Mouse (Mus musculus) layer of hippocampus, postnatal 25 days (tissue): ENCODE data around the gene Mea1. TPM values are rescaled to one million over a fixed set of nuclear protein-coding genes. Genes with fewer than 3 reads are reported as not detected.

Experiments used
- DNase-seq, 2 experiments: peaks; one replicate each; pipeline ENCODE4 v3.0.0; 2022; ENCODE audit warnings: mixed read lengths in 2 of 2, low spot score in 1 of 2; ENCODE audit errors: extremely low spot score in 1 of 2
- total RNA-seq, 2 experiments: library from RNA; stranded (reverse); gene quantifications; 2 replicates each; pipeline ENCODE4 v1.2.3; 2021

The Mea1 gene
- total RNA-seq, 2 experiments from 2014 or later: 94.9 to 109 TPM

DNA sequence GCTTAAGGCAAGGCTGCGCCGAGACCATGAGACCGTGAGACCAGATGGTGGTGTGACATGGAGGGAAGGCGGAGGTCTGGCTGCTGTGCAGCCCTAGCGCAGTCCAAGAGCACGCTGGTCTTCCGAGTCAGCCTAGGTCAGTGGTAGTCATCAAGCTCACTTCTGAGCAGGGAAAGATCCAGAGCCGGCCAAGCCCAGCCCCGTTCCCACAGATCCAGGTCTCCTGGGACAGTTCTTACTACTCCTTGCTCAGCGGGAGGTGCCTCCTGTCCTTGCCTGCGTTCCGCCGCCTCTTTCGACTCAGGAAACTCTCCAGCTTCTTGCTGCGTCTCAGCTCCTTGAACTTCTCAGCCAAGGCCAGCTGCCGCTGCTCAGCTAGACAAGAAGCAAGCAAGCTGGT lies 10.9 kb upstream of the Mea1 start:
- no peak for DNase-seq

DNA sequence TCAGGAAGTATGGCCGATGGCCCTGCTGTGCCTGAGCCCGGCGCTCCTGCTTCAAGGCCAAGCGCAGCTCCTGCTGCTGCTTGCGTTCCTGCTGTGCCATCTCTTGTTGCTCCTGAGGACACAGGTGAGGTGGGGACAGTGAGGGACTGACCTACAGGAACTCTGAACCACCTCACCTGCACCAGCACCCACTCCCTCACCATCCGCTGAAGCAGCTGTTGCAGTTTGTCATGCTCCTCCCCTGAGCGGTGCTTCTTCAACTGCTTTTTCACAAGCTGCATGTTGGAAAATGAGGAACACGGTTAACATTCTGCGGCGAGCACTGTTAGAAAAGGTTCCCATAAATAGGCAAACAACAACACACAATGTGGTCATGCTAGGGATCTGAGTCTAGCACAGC lies 8.7 kb upstream of the Mea1 start:
- DNase-seq: no peak

DNA sequence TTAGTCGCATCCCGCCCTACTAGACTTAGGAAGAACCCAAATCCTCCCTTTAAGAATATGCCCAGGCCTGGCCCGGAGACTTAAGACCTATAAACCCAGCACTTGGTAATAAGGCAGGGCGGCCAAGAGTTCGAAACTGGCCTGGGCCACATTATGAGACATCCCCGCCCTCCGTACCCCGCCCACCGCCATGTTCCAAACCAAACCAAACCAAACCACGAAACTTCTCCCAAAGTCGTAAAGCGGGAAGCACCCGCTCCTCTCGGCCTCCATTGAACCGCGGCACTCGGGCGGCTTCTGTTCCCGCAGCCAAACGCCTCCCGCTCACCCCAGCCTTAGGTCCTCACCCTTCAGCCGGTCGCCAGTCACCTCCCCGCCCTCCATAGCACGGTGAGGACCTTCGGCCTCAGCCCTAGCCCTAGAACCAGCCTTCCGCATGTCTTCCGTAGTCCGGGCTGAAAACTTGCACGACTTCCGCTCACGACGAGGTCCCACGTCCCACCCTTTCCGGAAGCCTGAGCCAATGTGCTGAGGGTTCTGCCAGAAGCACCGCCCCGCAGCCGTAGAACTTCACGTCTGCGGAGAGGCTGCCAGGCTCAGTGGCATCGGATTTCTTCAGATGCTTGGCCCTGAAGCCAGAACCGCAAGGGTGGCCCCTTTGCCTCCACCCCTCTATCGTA lies 4.6 kb upstream of the Mea1 start, which contains the start of gene Rrp36:
Gene Rrp36 (minus strand): TSS at position 503 of the 680 bp plus-strand sequence.
- peak; percentile 69 to 81 for DNase-seq

DNA sequence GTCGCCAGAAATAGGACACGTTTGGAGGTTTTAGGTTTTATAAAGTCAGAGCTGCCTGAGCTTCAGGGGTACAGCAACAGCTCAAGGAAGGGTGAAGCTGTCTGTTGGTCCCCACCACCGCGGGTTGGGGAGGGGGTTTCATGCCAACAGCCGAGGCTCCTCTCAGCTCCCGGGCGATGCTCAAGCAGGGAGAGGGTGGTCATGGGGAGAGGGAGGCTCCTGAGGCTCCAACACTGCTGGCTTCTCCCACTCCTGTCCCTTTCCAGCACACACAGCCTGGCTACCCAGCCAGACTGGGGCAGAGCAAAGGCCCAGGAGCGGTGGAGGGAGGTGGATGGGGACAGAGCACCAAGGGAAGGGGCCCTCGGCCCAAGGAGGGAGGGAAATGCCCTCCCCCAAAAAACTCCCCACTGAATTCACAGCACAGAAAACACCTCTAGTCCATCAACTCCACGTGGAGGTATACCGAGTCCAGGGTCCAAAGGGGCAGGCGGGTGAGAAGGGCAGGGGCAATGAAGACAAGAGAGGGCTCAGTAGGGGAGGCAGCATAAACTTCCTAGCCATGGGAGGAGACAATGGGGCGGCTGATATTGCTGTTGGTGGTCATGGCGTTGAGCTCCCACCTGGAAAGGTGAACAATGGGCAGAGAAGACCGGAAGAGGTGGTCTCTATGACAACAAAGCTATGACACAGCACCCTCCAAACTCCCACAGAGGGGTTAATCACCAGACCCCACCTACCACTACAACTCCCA lies 3.9 kb upstream of the Mea1 start:
- no peak for DNase-seq

DNA sequence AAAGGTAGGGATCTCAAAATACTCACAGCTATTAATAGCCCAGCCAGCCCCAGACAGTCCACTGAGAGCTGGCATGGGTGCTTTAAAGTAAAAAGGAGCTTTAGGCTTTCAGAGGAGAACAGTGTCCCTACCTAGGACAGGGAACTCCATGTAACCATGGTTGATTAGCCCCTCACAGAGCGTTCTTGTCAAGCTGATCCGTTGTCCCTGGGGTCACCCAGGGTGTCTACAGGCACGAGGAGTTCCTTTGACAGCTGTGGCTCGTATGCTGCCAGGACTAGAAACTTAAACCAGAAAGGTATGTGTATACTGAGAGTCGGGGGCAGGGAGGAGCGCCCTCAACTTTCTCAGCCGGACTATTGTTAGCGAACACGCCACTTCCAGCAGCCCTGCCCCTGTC lies 318 bp downstream of the Mea1 start:
- no peak for DNase-seq

DNA sequence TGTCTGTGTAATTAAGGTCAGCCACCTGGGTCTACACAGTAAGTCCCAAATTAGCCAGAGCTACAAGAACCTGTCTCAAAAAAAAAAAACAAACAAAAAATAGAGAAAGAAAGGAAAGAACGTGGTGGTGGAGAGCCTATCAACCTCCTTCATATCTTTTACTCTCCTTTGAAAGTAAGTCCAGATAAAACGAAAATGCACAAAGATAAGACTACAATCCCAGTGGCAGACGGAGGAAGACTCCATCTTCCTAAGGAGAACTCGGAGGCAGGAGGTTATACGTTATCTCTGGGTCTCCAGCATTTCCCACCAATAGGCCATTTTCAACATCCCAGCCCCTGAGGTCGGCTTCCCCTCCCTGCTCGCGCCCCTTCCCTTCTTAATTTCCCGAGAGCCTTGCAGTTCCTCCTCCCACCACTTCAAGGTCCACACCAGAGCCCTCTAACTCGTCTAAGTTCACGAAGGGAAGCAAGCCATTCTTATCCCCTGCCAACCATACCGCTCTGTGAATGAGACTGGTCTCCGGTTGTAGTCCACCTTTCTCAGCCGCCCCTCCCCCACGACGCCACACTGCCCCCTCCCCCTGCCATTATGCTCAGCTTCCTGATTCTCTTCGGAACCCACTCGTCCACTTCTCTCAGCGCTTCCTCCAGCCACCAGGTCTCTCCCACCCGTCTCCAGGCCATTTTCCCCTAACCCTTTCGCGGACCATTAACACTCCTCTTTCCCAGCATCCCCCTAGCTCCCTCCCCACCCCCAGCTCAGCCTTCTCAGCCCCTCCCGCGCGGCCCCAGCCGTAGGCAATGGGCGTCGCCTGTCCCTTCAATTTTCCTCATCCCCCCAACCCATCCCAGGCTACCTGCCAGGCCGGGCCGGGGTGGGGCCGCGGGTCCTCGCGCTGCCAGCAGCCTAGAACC lies 1.5 kb downstream of the Mea1 start:
- DNase-seq: peak; percentile 42 to 52

DNA sequence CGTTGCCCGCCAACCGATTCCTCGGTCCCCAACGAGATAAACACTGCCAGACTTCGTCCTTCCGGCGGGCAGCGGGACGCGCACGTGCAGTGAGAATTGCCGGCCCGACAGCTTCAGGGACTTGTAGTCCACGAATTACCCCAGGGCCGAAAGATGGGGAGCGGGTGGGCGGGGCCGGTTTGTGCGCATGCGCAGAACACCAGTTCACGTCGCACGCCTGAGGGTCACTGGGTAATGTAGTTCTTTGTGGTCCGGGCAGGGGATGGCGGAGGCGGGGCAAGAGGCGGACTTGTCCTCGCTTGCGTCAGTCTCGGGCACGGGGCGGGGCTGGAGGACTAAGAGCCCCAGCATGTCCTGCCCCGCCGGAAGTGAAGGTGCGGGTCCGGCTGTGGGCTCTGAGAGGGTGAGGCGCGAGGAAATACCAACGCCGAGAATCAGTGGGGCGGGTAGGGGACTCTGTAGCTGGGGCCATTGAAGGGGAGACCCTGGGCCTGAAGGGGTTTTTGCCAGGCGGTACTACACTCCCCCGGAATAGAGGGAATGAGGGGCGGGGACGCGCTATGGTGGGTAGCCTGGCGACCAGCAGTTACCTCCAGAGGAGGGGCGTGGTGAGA lies 2.3 kb downstream of the Mea1 start, which contains the start of gene Klhdc3:
Gene Klhdc3 (minus strand): TSS at position 155 of the 614 bp plus-strand sequence.
- DNase-seq: peak; percentile 88

DNA sequence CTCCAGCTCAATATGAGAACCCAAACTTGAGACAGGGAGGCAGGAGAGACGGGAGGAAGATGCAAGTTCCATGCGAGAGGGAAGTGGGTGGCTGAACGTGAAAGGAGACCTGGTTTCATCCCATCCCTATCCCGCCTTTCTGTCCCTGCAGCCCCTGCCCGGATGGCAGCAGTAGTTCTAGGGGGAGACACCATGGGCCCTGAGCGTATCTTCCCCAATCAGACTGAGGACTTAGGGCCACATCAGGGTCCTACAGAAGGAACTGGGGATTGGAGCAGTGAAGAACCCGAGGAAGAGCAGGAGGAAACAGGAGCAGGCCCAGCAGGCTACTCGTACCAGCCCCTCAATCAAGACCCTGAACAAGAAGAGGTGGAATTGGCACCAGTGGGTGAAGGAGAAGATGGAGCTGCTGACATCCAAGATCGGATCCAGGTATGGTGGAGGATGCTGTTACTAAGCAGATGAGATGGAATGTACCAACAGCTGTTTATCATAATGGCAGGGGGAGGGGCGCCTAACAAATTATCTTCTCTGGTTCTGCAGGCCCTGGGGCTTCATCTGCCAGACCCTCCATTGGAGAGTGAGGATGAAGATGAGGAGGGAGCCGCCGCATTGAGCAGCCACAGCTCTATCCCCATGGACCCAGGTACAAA lies 3.0 kb downstream of the Mea1 start:
- no peak for DNase-seq

DNA sequence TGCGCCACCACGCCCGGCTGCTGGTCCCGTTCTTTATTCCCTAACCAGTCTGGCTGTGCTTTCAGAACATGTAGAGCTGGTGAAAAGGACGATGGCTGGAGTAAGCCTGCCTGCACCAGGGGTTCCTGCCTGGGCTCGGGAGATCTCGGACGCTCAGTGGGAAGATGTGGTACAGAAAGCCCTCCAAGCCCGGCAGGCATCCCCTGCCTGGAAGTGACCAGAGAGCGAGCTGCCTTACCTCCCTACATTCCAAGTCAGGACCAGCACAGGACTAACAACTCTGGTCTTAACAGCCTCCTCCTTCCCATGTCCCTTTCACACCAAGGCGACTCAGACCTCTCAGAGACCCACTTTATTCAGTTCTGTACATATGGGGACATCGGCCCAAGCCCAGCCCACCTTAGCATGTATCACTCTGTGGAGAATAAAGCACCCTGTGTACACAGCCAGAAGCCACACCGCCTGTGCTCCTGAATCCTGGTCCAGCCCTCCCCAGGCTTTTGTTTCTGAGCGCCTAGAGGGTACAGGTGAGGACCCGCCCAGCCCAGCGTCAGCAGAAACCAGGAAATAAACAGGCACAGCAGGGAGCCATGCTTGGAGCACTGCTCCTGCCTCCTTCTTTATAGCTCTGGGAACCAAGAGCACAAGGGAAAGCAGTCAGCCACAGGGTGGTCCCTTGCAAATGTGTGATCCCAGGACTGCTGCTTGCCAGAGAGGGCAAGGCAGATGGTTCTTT lies 4.2 kb downstream of the Mea1 start:
- DNase-seq: no peak

DNA sequence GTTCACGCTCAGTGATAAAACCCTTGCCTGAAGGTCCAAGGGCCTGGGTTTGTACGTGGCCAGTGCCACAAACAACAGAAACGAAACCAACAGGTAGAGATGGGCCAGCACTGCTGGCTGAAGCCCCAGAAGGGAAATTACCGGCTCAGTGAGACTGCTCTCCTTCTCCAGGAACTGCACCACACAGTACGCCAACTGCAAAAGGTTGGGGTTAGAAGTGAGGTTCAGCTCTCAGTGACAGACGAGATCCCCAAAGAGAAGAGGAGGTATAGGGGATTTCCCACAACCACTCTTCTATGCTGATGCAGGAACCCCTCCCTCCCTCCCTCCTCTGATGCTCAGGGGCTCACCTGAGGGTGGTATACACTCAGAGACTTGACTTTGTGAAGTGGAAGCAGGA lies 7.3 kb downstream of the Mea1 start:
- DNase-seq: no peak

DNA sequence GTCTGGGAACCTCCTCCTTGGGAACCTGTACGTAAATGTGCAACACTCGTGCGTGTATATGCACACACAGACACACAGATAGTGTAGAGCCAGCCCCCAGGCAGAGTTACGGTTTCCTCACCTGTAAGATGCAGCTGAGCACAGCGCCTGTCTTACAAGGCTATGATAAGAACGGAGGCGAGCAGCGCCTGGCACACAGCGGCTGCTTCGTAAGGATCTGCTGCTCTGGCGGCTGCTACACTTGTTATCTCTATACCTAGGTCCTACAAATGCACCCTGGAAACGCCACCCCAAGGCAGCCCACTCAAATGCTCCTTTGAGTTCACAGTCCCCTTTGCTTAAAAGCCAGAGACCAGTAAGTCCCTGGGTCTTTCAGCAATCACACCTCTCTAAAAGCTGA lies 12.1 kb downstream of the Mea1 start:
- DNase-seq: no peak

DNA sequence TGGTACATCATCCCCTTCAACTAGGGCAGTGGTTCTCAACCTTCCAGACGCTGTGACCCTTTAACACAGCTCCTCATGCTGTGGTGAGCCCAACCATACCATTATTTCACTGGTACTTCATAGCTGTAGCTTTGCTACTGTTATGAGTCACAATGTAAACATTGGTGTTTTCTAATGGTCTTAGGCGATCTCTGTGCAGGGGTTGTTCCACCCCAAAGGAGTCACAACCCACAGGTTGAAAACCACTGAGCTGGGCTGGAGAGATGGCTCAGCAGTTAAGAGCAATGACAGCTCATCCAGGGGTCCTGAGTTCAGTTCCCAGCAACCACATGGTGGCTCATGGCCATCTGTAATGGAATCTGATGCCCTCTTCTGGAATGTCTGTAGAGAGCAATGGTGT lies 12.8 kb downstream of the Mea1 start:
- DNase-seq: no peak

DNA sequence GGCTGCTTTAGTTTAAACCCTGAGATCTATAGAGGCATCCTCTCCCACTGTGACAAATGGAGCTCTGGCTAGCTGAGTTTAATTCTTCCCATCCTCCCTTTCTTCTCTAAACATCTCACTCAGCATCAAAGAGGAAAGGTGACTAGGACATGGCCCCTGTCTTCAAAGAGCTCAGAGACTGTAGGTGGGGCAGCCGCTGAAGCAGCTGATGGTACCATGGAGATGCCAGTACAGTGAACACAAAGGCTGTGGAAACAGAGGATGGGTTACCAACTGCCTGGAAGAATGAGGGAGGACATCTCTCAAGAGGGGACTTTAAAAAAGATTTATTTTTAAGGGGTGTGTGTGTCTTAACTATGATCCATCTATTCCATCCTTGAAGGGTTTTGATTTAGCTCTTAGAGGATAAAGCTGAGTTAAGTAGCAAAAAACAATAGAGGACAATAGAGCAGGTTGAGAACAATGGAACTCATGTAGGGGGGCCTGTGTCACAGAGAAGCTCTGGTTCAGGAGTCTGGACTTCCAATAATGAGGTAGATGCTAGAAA lies 16.0 kb downstream of the Mea1 start:
- no peak for DNase-seq

DNA sequence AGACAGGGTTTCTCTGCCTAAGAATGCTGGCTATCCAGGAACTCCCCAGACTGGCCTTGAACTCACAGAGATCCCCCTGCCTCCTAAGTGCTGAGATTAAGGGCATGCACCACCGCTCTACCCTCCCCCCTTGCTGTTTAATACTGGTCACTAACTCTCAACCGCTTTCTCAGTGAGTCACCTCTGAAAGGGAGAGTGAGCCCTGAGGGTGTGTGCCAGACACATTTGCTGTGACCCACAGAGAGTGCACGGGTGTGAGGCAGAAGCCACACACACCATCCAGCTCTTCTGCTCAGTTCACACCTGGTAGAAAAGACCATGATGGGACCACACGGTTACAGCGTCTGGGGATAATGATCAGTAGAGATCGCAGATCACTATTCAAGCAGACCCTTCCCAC lies 19.9 kb downstream of the Mea1 start:
- DNase-seq: no peak

DNA sequence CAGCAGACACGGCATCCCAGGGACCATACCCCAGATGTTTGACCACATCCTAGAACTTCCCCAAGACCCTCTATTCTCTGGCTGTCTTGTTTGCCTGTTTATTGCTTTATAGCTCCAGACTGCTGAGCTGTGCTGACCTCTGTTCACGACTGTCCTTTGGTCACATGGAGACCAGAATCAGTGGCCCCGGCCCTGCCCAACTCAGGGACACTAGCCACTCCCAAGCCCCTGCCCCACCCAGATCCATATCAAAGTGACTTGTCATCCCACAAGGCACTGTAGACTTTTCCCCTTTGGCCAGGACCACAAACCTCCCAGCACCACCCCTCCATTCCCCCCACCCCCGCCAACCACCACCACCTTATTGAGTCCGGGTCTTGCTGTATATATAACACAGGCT lies 20.7 kb downstream of the Mea1 start:
- DNase-seq: no peak

DNA sequence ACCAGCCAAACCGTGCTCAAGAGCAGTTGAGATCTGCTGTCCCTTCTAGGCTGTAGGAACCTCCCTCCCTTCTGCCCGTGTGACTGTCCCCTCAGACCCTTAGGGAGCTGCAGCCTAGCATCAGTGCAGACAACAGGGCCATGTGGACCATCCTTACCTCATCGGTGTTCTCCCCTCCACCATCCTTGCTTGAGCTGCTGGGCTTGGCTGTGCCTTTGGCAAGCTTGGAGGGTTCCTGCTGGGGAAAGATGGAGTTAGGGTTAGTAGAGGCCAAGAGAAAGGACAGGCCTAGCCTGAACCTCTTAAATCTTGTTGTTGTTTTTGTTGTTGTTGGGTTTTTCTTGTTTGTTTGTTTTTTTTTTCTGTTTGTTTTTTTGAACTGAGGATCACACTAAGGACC lies 21.3 kb downstream of the Mea1 start:
- DNase-seq: no peak

DNA sequence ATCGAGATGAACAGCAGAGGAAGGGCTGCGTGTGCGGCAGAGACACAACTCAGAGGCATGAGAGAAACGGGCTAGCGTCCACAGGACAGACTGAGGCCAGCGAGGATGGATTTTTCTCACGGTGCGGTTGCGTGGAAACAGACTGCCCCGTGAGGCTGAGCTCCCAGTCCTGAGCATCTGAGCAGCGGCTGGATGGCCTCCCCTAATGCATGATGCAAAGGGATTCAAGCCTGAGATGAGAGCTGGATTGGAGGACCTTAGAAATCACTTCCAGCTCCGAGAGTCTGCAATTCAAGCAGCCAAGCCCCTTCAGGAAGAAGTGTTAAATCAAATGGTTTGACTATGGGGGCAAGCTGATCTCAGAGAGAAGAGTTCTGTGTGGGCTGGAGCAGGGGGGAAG lies 22.9 kb downstream of the Mea1 start:
- DNase-seq: peak in 1 of 2 experiments; percentile 16

DNA sequence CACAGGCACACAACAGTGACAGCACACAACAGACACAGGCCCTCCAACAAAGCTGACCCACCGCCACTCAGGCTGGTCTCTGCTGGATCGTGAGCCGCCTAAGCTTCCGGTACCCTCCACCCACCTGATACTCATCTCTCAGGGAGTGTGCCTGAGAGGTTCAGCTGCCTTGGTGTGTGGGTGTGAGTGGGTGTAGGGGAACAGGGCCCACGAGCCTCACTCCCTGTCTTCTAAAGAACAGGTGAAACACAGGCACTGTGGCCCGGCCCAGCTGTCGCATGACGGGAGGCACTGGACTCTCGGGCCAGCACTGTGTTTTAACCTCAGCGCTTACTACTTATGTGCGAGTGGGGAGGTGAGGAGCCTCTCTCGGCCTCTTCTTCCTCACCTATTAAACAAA lies 23.5 kb downstream of the Mea1 start:
- no peak for DNase-seq

DNA sequence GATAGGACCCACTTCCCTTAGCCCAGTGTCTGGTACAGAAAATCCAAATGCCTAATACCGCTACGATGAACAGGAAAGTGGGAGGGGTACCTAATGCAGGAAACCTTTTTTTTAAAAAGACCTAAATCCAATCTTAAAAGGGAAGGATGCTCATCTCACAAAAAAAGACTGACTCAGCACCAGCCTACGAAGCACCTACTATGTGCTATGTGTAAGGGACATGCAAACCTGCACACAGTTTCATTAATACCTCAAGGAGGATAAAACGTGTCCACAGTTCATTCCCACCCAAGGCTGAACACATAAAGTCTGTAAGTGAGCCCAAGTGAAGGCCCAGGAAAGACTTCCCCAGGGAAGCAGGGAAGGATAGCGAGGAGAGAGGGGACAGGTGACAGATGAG lies 23.9 kb downstream of the Mea1 start:
- DNase-seq: no peak
